Mouse (Mus musculus) heart, adult 2 months (tissue): Measurements from ENCODE around the gene Rbpj. TPM values are rescaled to one million over a fixed set of nuclear protein-coding genes. Genes with fewer than 3 reads are reported as not detected.

Experiments
- DNase-seq, 2 experiments: peaks; one replicate each; pipeline ENCODE4 v3.0.0; 2021
- H3K27ac ChIP-seq: fragments of 200-600 bp; 2 replicates; pipeline ENCODE4 v1.8.1; 2022
- H3K27me3 ChIP-seq: fragments of 200-500 bp; 2 replicates; pipeline ENCODE4 v1.6.1; 2012; ENCODE audit warnings: mild to moderate bottlenecking, low read length, inconsistent platforms, mixed read lengths; ENCODE audit not compliant: control insufficient read depth, insufficient read depth
- H3K36me3 ChIP-seq: fragments of 200-500 bp; 2 replicates; pipeline ENCODE4 v1.6.1; 2012; ENCODE audit warnings: low read length, inconsistent platforms; ENCODE audit not compliant: control insufficient read depth, insufficient read depth
- H3K4me1 ChIP-seq: fragments of 200-500 bp; 2 replicates; pipeline ENCODE4 v1.6.1; 2011; ENCODE audit warnings: low read length; ENCODE audit not compliant: control insufficient read depth, insufficient read depth
- H3K4me3 ChIP-seq: fragments of 200-600 bp; 2 replicates; pipeline ENCODE4 v1.8.1; 2022
- H3K79me2 ChIP-seq: fragments of 200-500 bp; replicated peaks from 2 replicates; pipeline ENCODE4 v1.6.1; 2012; ENCODE audit warnings: mild to moderate bottlenecking, inconsistent platforms, low read length, moderate library complexity, mixed read lengths; ENCODE audit not compliant: control insufficient read depth, insufficient read depth
- H3K9ac ChIP-seq: fragments of 200-500 bp; 2 replicates; pipeline ENCODE4 v1.6.1; 2012; ENCODE audit warnings: low read depth, mild to moderate bottlenecking, control low read depth, inconsistent platforms, low read length, mixed read lengths
- CTCF ChIP-seq: fragments of 200-600 bp; IDR thresholded peaks from 2 replicates; pipeline ENCODE4 v1.8.1; 2022; ENCODE audit warnings: antibody characterized with exemption, mild to moderate bottlenecking, moderate library complexity
- EP300 ChIP-seq: fragments of 200-500 bp; IDR thresholded peaks from 2 replicates; pipeline ENCODE4 v1.6.1; 2011; ENCODE audit warnings: low read depth, low read length, control low read depth; ENCODE audit not compliant: insufficient read depth
- POLR2A ChIP-seq: fragments of 200-500 bp; IDR thresholded peaks from 2 replicates; pipeline ENCODE4 v1.6.1; 2011; ENCODE audit warnings: mild to moderate bottlenecking, low read depth, low read length, control low read depth; ENCODE audit not compliant: insufficient read depth
- WGBS: fragments of 180-500 bp; shearing (Covaris S2); methylation state at CpG from one replicate; pipeline ENCODE4 v1.1.7; 2018; 5-methylcytosine and 5-hydroxymethylcytosine counted together
- intact Hi-C: fragments of 180-260 bp; cut with DNase I; formaldehyde crosslinking; loops from one replicate; pipeline ENCODE4 v1.15.1; 2025
- polyA plus RNA-seq: library from polyadenylated mRNA; depleted of rRNA; stranded (reverse); fragments of >200 nt; gene quantifications from 2 replicates; pipeline ENCODE4 v1.2.3, GENCODE M21; 2012
- total RNA-seq, 2 experiments: library from RNA; stranded (reverse); gene quantifications; 2 replicates each; pipeline ENCODE4 v1.2.3; 2021

Rbpj gene
- total and polyA plus RNA-seq, 3 experiments = 13.5 to 29.6 (median 22.1) TPM

DNA sequence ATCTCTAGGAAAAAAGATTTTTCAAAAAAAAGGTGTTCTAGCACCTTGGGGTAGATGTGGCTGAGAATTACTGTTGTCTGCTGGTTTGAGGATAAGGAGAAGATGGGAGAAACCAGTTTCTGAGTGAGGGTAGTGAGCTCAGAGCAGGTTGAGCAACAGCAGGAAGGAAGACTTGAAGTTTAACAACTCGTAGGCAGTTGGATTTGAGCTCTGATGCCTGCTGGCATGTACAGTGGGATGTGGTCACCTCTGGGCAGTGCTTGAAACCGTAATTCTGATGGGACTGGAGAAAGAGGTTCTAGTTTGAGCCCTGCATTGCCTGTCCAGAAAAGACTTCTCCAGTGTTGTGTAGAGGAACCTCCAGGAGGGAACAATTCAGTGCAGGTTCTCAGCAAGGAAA lies 195.6 kb downstream of the Rbpj start:
- 52% methylated on average over 2 of the region's 2 CpGs for WGBS
- DNase-seq = no peak
- Histone ChIP-seq H3K27ac (no peak overlapping the region), H3K4me3 (no peak overlapping the region), H3K9ac (no peak overlapping the region), H3K4me1 (no peaks in the 10 kb centered on the region), H3K36me3 (no peaks in the 10 kb centered on the region), H3K79me2 (no peaks in the 10 kb centered on the region), H3K27me3 (no peaks in the 10 kb centered on the region)
- intact Hi-C loops = no loop called here
- TF ChIP-seq EP300 = no peak

DNA sequence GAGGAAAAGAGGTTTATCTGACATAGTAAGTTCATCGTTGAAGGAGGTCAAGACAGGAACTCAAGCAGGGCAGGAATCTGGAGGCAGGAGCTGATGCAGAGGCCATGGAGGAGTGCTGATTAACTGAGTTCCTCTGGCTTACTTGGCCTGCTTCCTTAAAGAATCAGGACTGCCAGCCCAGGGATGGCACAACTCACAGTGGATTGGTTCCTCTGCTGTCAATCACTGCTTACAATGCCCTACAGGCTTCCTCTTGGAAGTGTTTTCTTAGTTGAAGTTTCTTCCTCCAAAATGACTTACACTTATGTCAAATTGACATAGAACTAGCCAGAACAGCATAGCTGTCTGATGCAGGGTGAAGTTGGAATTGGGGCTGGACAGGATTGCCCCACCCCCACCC lies 196.5 kb downstream of the Rbpj start:
- WGBS = 37% methylated on average over 1 of the region's 1 CpGs
- no peak for DNase-seq
- H3K9ac ChIP-seq = no peak overlapping the region
- H3K27me3 ChIP-seq = no peaks in the 10 kb centered on the region; the same call in 1 of the 2 replicates
- no peaks in the 10 kb centered on the region for H3K79me2 ChIP-seq
- no peaks in the 10 kb centered on the region for H3K36me3 ChIP-seq
- intact Hi-C loops = no loop called here
- H3K4me1 ChIP-seq = no peaks in the 10 kb centered on the region
- no peak overlapping the region for H3K27ac ChIP-seq
- no peak for TF ChIP-seq EP300
- no peak for TF ChIP-seq CTCF
- TF ChIP-seq POLR2A = no peak
- no peak overlapping the region for H3K4me3 ChIP-seq

DNA sequence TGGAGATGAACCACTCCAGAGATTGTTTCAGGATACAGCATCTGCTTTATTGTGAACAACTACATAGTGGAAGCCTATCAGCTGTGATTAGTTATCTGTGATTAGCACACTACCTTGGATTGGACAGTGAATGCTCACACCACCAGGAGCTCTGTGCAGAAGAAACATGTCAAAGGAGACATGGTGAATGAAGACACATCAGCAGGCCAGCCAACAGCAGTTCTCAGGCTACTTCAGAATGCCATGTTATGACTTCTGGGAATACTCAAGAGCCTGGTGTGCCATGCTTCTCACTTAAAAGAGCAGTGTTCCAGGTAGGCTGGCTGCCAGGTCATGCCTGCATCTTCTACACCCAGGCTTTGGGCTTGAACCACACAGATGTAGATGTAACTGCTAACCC lies 197.7 kb downstream of the Rbpj start:
- intact Hi-C loops = no loop called here
- no peak overlapping the region for H3K27ac ChIP-seq
- no peaks in the 10 kb centered on the region for H3K4me1 ChIP-seq
- TF ChIP-seq EP300 (no peak), POLR2A (no peak), CTCF (no peak)
- DNase-seq = no peak
- H3K27me3 ChIP-seq = no peaks in the 10 kb centered on the region; the same call in 1 of the 2 replicates
- no peak overlapping the region for H3K4me3 ChIP-seq
- no peak overlapping the region for H3K9ac ChIP-seq
- H3K36me3 ChIP-seq = no peaks in the 10 kb centered on the region
- no peaks in the 10 kb centered on the region for H3K79me2 ChIP-seq

DNA sequence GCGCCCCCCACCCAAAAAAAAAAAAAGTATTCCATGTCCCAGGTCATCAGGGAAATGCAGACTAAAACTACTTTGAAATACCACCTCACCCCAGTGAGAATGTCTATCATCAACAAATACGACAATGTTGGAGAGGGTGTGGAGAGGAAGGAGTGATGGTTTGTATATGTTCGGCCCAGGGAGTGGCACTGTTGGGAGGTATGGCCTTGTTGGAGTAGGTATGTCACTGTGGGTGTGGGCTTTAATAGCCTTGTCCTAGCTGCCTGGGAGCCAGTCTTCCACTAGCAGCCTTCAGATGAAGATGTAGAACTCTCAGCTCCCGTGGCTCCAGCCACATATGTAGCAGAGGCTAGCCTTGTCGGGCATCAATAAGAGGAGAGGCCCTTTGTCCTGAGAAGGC lies 202.1 kb downstream of the Rbpj start:
- Histone ChIP-seq H3K36me3 (no peaks in the 10 kb centered on the region), H3K4me3 (no peak overlapping the region), H3K79me2 (no peaks in the 10 kb centered on the region), H3K27me3 (no peaks in the 10 kb centered on the region; the same call in 1 of the 2 replicates), H3K9ac (no peak overlapping the region), H3K4me1 (no peaks in the 10 kb centered on the region), H3K27ac (no peak overlapping the region)
- no peak for DNase-seq
- intact Hi-C loops = no loop called here
- TF ChIP-seq EP300 (no peak), POLR2A (no peak)
- 84% methylated on average over 5 of the region's 5 CpGs for WGBS

DNA sequence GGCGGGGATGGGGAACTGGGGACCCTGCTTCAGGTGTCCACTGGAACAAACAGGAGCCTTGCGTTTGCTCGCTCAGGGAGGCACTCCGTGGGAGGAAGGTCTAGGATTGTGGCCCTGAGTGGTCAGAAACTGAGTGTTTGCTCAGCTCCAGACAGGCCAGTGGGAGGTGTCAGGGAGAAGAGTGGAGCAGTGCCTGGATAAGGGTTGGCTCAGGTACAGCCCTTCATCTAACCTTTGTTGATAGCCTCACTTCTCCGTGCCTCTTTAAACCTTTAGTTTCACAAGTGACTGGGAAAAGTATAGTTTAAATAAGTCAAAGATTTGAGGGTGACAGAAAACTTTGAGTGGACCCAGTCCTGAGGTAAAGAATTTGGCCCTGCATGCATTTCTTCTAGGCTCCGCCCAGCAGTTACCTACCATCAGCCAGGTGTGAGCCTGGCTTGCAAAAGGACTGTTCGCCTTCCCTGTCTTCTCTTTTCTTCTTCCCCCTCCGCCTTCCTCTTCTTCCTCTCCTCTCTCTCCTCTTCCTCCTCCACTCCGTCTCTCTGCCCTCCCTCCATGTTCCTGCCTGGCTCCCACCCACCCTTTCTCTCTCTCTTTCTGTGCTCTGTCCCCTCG lies 204.5 kb downstream of the Rbpj start:
- Histone ChIP-seq H3K4me1 (no peaks in the 10 kb centered on the region), H3K4me3 (no peak overlapping the region), H3K27ac (no peak overlapping the region), H3K79me2 (no peaks in the 10 kb centered on the region), H3K9ac (no peak overlapping the region), H3K27me3 (no peaks in the 10 kb centered on the region; the same call in 1 of the 2 replicates), H3K36me3 (no peaks in the 10 kb centered on the region)
- WGBS = 78% methylated on average over 10 of the region's 10 CpGs
- no peak for DNase-seq
- TF ChIP-seq POLR2A (no peak), EP300 (no peak), CTCF (no peak)
- intact Hi-C loops = loop anchor here (2.0 kb wide), 1 partner anchor 344 kb away; no protein-coding TSS in a partner anchor

DNA sequence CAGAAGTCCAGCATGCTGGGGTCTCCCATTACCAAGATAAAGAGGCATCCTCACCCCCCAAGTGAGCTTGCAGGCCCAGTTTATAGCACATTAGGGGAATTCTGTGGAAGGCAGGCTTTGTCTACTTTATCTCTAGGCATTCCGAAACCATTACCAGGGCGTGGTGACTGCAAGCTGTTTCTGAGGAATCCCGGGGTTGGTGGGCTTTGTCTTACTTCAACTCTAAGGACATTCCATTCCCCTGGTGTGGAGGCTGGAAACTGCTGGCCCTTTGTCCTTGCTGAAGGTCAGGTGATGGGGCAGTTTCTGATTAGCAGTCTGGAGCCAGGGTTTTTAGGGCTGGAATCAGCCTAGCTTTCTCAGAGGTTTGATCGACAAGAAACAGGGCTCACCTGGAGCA lies 205.6 kb downstream of the Rbpj start:
- DNase-seq = no peak
- no peak overlapping the region for H3K4me3 ChIP-seq
- WGBS = 52% methylated on average over 4 of the region's 4 CpGs
- H3K9ac ChIP-seq = no peak overlapping the region
- H3K79me2 ChIP-seq = no peaks in the 10 kb centered on the region
- H3K4me1 ChIP-seq = no peaks in the 10 kb centered on the region
- no peaks in the 10 kb centered on the region; the same call in 1 of the 2 replicates for H3K27me3 ChIP-seq
- TF ChIP-seq CTCF (no peak), POLR2A (no peak), EP300 (no peak)
- intact Hi-C loops = loop anchor here (2.0 kb wide), 1 partner anchor 345 kb away; no protein-coding TSS in a partner anchor
- H3K36me3 ChIP-seq = no peaks in the 10 kb centered on the region
- H3K27ac ChIP-seq = no peak overlapping the region
